Mouse (Mus musculus): ENCODE data around the gene Gngt1. TPM values are rescaled to one million over a fixed set of nuclear protein-coding genes. Genes with fewer than 3 reads are reported as not detected.

Gngt1 gene
- total and polyA plus RNA-seq, 3 experiments, result not detected

- DNase-seq (ENCODE audit: extremely low read depth), result peak; percentile 19
- Histone ChIP-seq H3K79me2 (replicated peaks; ENCODE audit: control insufficient read depth, extremely low read depth, insufficient read depth, poor library complexity, severe bottlenecking) (no peaks in the 10 kb centered on the region), H3K4me1 (ENCODE audit: control insufficient read depth in 1 of 2, insufficient read depth in 2 of 2) (peaks cover 4 to 14% of the 10 kb centered on the region in 2 experiments; a peak in 3 of 4 replicates), H3K36me3 (replicated peaks in 1 of 2; ENCODE audit: control insufficient read depth in 1 of 2, insufficient read depth in 1 of 2, low read length in 1 of 2) (no peaks in the 10 kb centered on the region), H3K27ac (ENCODE audit: insufficient read depth, low read depth) (no peak overlapping the region), H3K4me3 (replicated peaks in 1 of 3; ENCODE audit: low read depth in 2 of 3, low read length in 2 of 3, poor library complexity in 1 of 3) (no peak overlapping the region), H3K9me3 (replicated peaks; ENCODE audit: low read length) (no peaks in the 10 kb centered on the region), H3K4me2 (ENCODE audit: insufficient read depth, low read depth, poor library complexity, severe bottlenecking) (no peak overlapping the region), H3K9ac (ENCODE audit: insufficient read depth, low read depth) (no peak overlapping the region), H3K27me3 (replicated peaks) (no peaks in the 10 kb centered on the region)
- TF ChIP-seq ELF1 (IDR thresholded peaks at IDR 0.05; ENCODE audit: low read depth, low read length), result no peak
- TF ChIP-seq ZMIZ1 (IDR thresholded peaks at IDR 0.05; ENCODE audit: low read depth, low read length), result no peak
- TF ChIP-seq HCFC1 (IDR thresholded peaks at IDR 0.05; ENCODE audit: low read depth, low read length), result no peak
- no peak for TF ChIP-seq SIN3A (IDR thresholded peaks at IDR 0.05; ENCODE audit: low read length)
- no peak for TF ChIP-seq PAX5 (IDR thresholded peaks at IDR 0.05; ENCODE audit: low read length)
- TF ChIP-seq ZKSCAN1 (IDR thresholded peaks at IDR 0.05; ENCODE audit: borderline replicate concordance, low read depth, low read length), result no peak
- TF ChIP-seq E2F4 (IDR thresholded peaks at IDR 0.05; ENCODE audit: insufficient replicate concordance, low read depth, low read length), result no peak
- no peak for TF ChIP-seq USF1 (IDR thresholded peaks at IDR 0.05; ENCODE audit: low read depth, low read length)
- TF ChIP-seq MAX (IDR thresholded peaks at IDR 0.05; ENCODE audit: low read length), result no peak
- no peak for TF ChIP-seq NRF1 (IDR thresholded peaks at IDR 0.05; ENCODE audit: low read depth, low read length)
- no peak for TF ChIP-seq RAD21 (IDR thresholded peaks at IDR 0.05; ENCODE audit: low read depth, low read length)
- TF ChIP-seq MEF2A (IDR thresholded peaks at IDR 0.05; ENCODE audit: borderline replicate concordance, low read depth, low read length), result no peak
- TF ChIP-seq TBP (conservative IDR thresholded peaks at IDR 0.05; ENCODE audit: low read depth, low read length), result no peak
- no peak for TF ChIP-seq JUN (IDR thresholded peaks at IDR 0.05; ENCODE audit: insufficient read depth, low read depth, low read length)
- TF ChIP-seq GABPA (IDR thresholded peaks at IDR 0.05; ENCODE audit: insufficient replicate concordance, low read depth, low read length), result no peak
- TF ChIP-seq CHD2 (IDR thresholded peaks at IDR 0.05; ENCODE audit: low read length), result no peak
- TF ChIP-seq MAFK (IDR thresholded peaks at IDR 0.05; ENCODE audit: insufficient replicate concordance, low read length), result no peak
- TF ChIP-seq IRF4 (IDR thresholded peaks at IDR 0.05; ENCODE audit: low read depth, low read length), result no peak
- no peak for TF ChIP-seq BHLHE40 (IDR thresholded peaks at IDR 0.05; ENCODE audit: low read depth, low read length)
- no peak for TF ChIP-seq NELFE (IDR thresholded peaks at IDR 0.05; ENCODE audit: low read depth, low read length)
- in situ Hi-C loops (cut with MboI; ENCODE audit: low pct_ligation_motif_present, low pct_unique_long_range_greater_than_20kb, low sequenced_read_pairs) (no loop called here), dilution Hi-C loops (cut with MboI; ENCODE audit: extremely low pct_ligation_motif_present, extremely low pct_unique_long_range_greater_than_20kb, low sequenced_read_pairs) (no loop called here)
Observed at GRCm38 (mm10) chr6:4000716-4001115, 7.1 kb downstream of the Gngt1 start.

DNA sequence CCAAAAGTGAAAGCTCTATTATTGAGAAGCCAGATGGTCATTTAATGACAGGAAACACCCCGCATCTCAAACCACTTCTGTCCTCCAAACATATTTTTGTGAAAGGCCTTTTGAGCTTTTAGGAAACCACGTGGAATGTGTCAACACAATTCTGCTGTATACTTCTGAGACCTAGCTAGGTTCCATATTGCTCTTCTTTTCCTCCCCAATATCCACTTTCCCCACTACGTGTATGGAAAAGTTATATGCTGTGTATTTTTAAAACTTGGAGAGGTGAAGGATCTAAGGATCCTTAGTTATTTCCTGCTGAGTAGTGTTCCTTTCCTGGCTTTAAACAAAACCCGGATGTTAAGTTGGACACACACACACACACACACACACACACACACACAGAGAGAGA lies 9.9 kb downstream of the Gngt1 start:
- Histone ChIP-seq H3K27ac (ENCODE audit: insufficient read depth, low read depth) (no peak overlapping the region), H3K79me2 (replicated peaks; ENCODE audit: control insufficient read depth, extremely low read depth, insufficient read depth, poor library complexity, severe bottlenecking) (no peaks in the 10 kb centered on the region), H3K4me2 (ENCODE audit: insufficient read depth, low read depth, poor library complexity, severe bottlenecking) (peak overlapping the region; percentile 74), H3K4me1 (ENCODE audit: control insufficient read depth in 1 of 2, insufficient read depth in 2 of 2) (peaks cover 4 to 14% of the 10 kb centered on the region in 2 experiments; a peak in 3 of 4 replicates), H3K9ac (ENCODE audit: insufficient read depth, low read depth) (no peak overlapping the region), H3K27me3 (replicated peaks) (no peaks in the 10 kb centered on the region), H3K9me3 (replicated peaks; ENCODE audit: low read length) (no peaks in the 10 kb centered on the region), H3K36me3 (replicated peaks in 1 of 2; ENCODE audit: control insufficient read depth in 1 of 2, insufficient read depth in 1 of 2, low read length in 1 of 2) (no peaks in the 10 kb centered on the region), H3K4me3 (replicated peaks in 1 of 3; ENCODE audit: low read depth in 2 of 3, low read length in 2 of 3, poor library complexity in 1 of 3) (no peak overlapping the region)
- dilution Hi-C loops (cut with MboI; ENCODE audit: extremely low pct_ligation_motif_present, extremely low pct_unique_long_range_greater_than_20kb, low sequenced_read_pairs), result no loop called here
- in situ Hi-C loops (cut with MboI; ENCODE audit: low pct_ligation_motif_present, low pct_unique_long_range_greater_than_20kb, low sequenced_read_pairs), result no loop called here
- DNase-seq (ENCODE audit: extremely low read depth), result no peak
- TF ChIP-seq ZNF384 (IDR thresholded peaks at IDR 0.05; ENCODE audit: low read depth, low read length) (no peak), CTCF (conservative IDR thresholded peaks at IDR 0.05 in 1 of 2, IDR thresholded peaks at IDR 0.05 in 1 of 2; ENCODE audit: low read depth in 2 of 2, low read length in 2 of 2) (no peak), SIN3A (IDR thresholded peaks at IDR 0.05; ENCODE audit: low read length) (no peak), JUND (conservative IDR thresholded peaks at IDR 0.05; ENCODE audit: low read depth, low read length) (no peak), GABPA (IDR thresholded peaks at IDR 0.05; ENCODE audit: insufficient replicate concordance, low read depth, low read length) (no peak), JUN (IDR thresholded peaks at IDR 0.05; ENCODE audit: insufficient read depth, low read depth, low read length) (no peak), NRF1 (IDR thresholded peaks at IDR 0.05; ENCODE audit: low read depth, low read length) (no peak), MYC (IDR thresholded peaks at IDR 0.05; ENCODE audit: low read depth, low read length) (no peak), BHLHE40 (IDR thresholded peaks at IDR 0.05; ENCODE audit: low read depth, low read length) (no peak), POLR2AphosphoS2 (IDR thresholded peaks at IDR 0.05; ENCODE audit: low read depth, low read length) (no peak), KAT2A (IDR thresholded peaks at IDR 0.05; ENCODE audit: insufficient replicate concordance, low read length) (no peak), UBTF (IDR thresholded peaks at IDR 0.05; ENCODE audit: low read depth, low read length) (no peak), USF1 (IDR thresholded peaks at IDR 0.05; ENCODE audit: low read depth, low read length) (no peak), ELF1 (IDR thresholded peaks at IDR 0.05; ENCODE audit: low read depth, low read length) (no peak), USF2 (conservative IDR thresholded peaks at IDR 0.05; ENCODE audit: low read depth, low read length) (no peak), HCFC1 (IDR thresholded peaks at IDR 0.05; ENCODE audit: low read depth, low read length) (no peak), RCOR1 (conservative IDR thresholded peaks at IDR 0.05; ENCODE audit: low read depth, low read length) (no peak)

Measured in CH12.LX (cell line).